Mouse (Mus musculus) embryonic facial prominence, embryonic 15.5 days (tissue): ENCODE measurements at regions not wholly inside any gene's neighbourhood (a gene's known extent, or its start where the extent isn't known, plus 50 kb on each side); places are given as distances from the start of the nearest gene placed in this dataset.

Source experiments
- ATAC-seq: fragments of 200-750 bp; cut with Nextera tagmentation; 2 replicates; pipeline ENCODE4 v1.8.0; 2017; ENCODE audit warnings: low read depth, moderate TSS enrichment; ENCODE audit not compliant: insufficient number of reproducible peaks, low FRiP score, low TSS enrichment
- H3K27ac ChIP-seq: fragments of 300-500 bp; sonication (generic); replicated peaks from 2 replicates; pipeline ENCODE4 v1.5.1; 2015; ENCODE audit warnings: mild to moderate bottlenecking, inconsistent platforms
- H3K27me3 ChIP-seq: fragments of 300-500 bp; sonication (generic); 2 replicates; pipeline ENCODE4 v1.6.1; 2015; ENCODE audit warnings: inconsistent platforms
- H3K36me3 ChIP-seq: fragments of 300-500 bp; sonication (generic); 2 replicates; pipeline ENCODE4 v1.6.1; 2015; ENCODE audit warnings: mild to moderate bottlenecking, inconsistent platforms
- H3K4me1 ChIP-seq: fragments of 300-500 bp; sonication (generic); 2 replicates; pipeline ENCODE4 v1.6.1; 2015; ENCODE audit warnings: inconsistent platforms
- H3K4me2 ChIP-seq: fragments of 300-500 bp; sonication (generic); replicated peaks from 2 replicates; pipeline ENCODE4 v1.6.1; 2015; ENCODE audit warnings: mild to moderate bottlenecking, inconsistent platforms
- H3K4me3 ChIP-seq: fragments of 300-500 bp; sonication (generic); replicated peaks from 2 replicates; pipeline ENCODE4 v1.5.1; 2015; ENCODE audit warnings: mild to moderate bottlenecking, inconsistent platforms
- H3K9ac ChIP-seq: fragments of 300-500 bp; sonication (generic); 2 replicates; pipeline ENCODE4 v1.6.1; 2015; ENCODE audit warnings: inconsistent platforms
- H3K9me3 ChIP-seq: fragments of 300-500 bp; sonication (generic); replicated peaks from 2 replicates; pipeline ENCODE4 v1.6.1; 2016; ENCODE audit warnings: inconsistent platforms
- WGBS: fragments of 180-500 bp; shearing (Covaris S2); methylation state at CpG from one replicate; pipeline ENCODE4 v1.1.7; 2015; 5-methylcytosine and 5-hydroxymethylcytosine counted together

- no peak overlapping the region for H3K4me3 ChIP-seq
- H3K4me1 ChIP-seq: no peaks in the 10 kb centered on the region
- no peak overlapping the region for H3K4me2 ChIP-seq
- ATAC-seq: no peak
- no peaks in the 10 kb centered on the region for H3K27me3 ChIP-seq
- H3K9ac ChIP-seq: no peak overlapping the region
- no peaks in the 10 kb centered on the region for H3K9me3 ChIP-seq
- H3K27ac ChIP-seq: no peak overlapping the region
- no peaks in the 10 kb centered on the region for H3K36me3 ChIP-seq
- 88% methylated on average over 6 of the region's 6 CpGs for WGBS
Measured at GRCm38 (mm10) chr9:85088556-85089338, 223.8 kb upstream of the Gm11114 start.

- H3K4me2 ChIP-seq: no peak overlapping the region
- WGBS: 79% methylated on average over 10 of the region's 10 CpGs
- no peaks in the 10 kb centered on the region for H3K27me3 ChIP-seq
- no peaks in the 10 kb centered on the region for H3K36me3 ChIP-seq
- no peaks in the 10 kb centered on the region for H3K9me3 ChIP-seq
- H3K27ac ChIP-seq: no peak overlapping the region
- ATAC-seq: no peak
- no peak overlapping the region for H3K9ac ChIP-seq
- H3K4me1 ChIP-seq: no peaks in the 10 kb centered on the region
- H3K4me3 ChIP-seq: no peak overlapping the region
Measured at GRCm38 (mm10) chr9:85090297-85090696, 222.3 kb upstream of the Gm11114 start.

GRCm38 (mm10) chr9:85095234-85095633 is 217.3 kb upstream of the Gm11114 start:
- no peak for ATAC-seq
- H3K9me3 ChIP-seq: no peaks in the 10 kb centered on the region
- H3K4me3 ChIP-seq: no peak overlapping the region
- no peaks in the 10 kb centered on the region for H3K4me1 ChIP-seq
- no peak overlapping the region for H3K4me2 ChIP-seq
- no peaks in the 10 kb centered on the region for H3K36me3 ChIP-seq
- no peaks in the 10 kb centered on the region for H3K27me3 ChIP-seq
- 84% methylated on average over 3 of the region's 3 CpGs for WGBS
- H3K9ac ChIP-seq: no peak overlapping the region
- H3K27ac ChIP-seq: no peak overlapping the region

GRCm38 (mm10) chr9:85096520-85096919 is 216.1 kb upstream of the Gm11114 start:
- Histone ChIP-seq H3K9me3 (no peaks in the 10 kb centered on the region), H3K4me2 (no peak overlapping the region), H3K4me1 (no peaks in the 10 kb centered on the region), H3K27me3 (no peaks in the 10 kb centered on the region), H3K36me3 (no peaks in the 10 kb centered on the region), H3K27ac (no peak overlapping the region), H3K4me3 (no peak overlapping the region), H3K9ac (no peak overlapping the region)
- no peak for ATAC-seq
- 61% methylated on average over 4 of the region's 4 CpGs for WGBS

- no peaks in the 10 kb centered on the region for H3K4me1 ChIP-seq
- no peaks in the 10 kb centered on the region for H3K27me3 ChIP-seq
- no peak overlapping the region for H3K27ac ChIP-seq
- H3K9ac ChIP-seq: no peak overlapping the region
- no peaks in the 10 kb centered on the region for H3K36me3 ChIP-seq
- no peaks in the 10 kb centered on the region for H3K9me3 ChIP-seq
- ATAC-seq: no peak
- no peak overlapping the region for H3K4me3 ChIP-seq
- WGBS: 79% methylated on average over 3 of the region's 3 CpGs
- H3K4me2 ChIP-seq: no peak overlapping the region
Measured at GRCm38 (mm10) chr9:85112928-85113327, 199.6 kb upstream of the Gm11114 start.

- no peak overlapping the region for H3K4me3 ChIP-seq
- no peak for ATAC-seq
Measured at GRCm38 (mm10) chr9:85114234-85114633, 198.3 kb upstream of the Gm11114 start.

GRCm38 (mm10) chr9:85120061-85120460 is 192.5 kb upstream of the Gm11114 start:
- Histone ChIP-seq H3K9ac (no peak overlapping the region), H3K36me3 (no peaks in the 10 kb centered on the region), H3K4me3 (no peak overlapping the region), H3K4me2 (no peak overlapping the region), H3K9me3 (no peaks in the 10 kb centered on the region), H3K4me1 (no peaks in the 10 kb centered on the region), H3K27ac (no peak overlapping the region), H3K27me3 (no peaks in the 10 kb centered on the region)
- 66% methylated on average over 1 of the region's 1 CpGs for WGBS
- ATAC-seq: no peak

More at GRCm38 (mm10) chr9:85114234-85114633, 198.3 kb upstream of the Gm11114 start:
- Histone ChIP-seq H3K27ac (no peak overlapping the region), H3K36me3 (no peaks in the 10 kb centered on the region), H3K4me2 (no peak overlapping the region), H3K9ac (no peak overlapping the region), H3K4me1 (no peaks in the 10 kb centered on the region), H3K27me3 (no peaks in the 10 kb centered on the region), H3K9me3 (no peaks in the 10 kb centered on the region)
- WGBS: 71% methylated on average over 2 of the region's 2 CpGs

GRCm38 (mm10) chr9:85121059-85121458 is 191.5 kb upstream of the Gm11114 start:
- no peak for ATAC-seq
- Histone ChIP-seq H3K9ac (no peak overlapping the region), H3K4me1 (no peaks in the 10 kb centered on the region), H3K4me2 (no peak overlapping the region), H3K27ac (no peak overlapping the region), H3K27me3 (no peaks in the 10 kb centered on the region), H3K9me3 (no peaks in the 10 kb centered on the region), H3K36me3 (no peaks in the 10 kb centered on the region), H3K4me3 (no peak overlapping the region)

- ATAC-seq: no peak
- Histone ChIP-seq H3K27me3 (no peaks in the 10 kb centered on the region), H3K36me3 (no peaks in the 10 kb centered on the region), H3K4me3 (no peak overlapping the region), H3K27ac (no peak overlapping the region), H3K4me2 (no peak overlapping the region), H3K9ac (no peak overlapping the region), H3K4me1 (no peaks in the 10 kb centered on the region), H3K9me3 (no peaks in the 10 kb centered on the region)
- WGBS: 61% methylated on average over 3 of the region's 3 CpGs
Measured at GRCm38 (mm10) chr9:85123706-85124105, 188.9 kb upstream of the Gm11114 start.

- H3K4me3 ChIP-seq: no peak overlapping the region
- no peaks in the 10 kb centered on the region for H3K9me3 ChIP-seq
- H3K9ac ChIP-seq: no peak overlapping the region
- H3K36me3 ChIP-seq: no peaks in the 10 kb centered on the region
- H3K27me3 ChIP-seq: no peaks in the 10 kb centered on the region
- no peak overlapping the region for H3K27ac ChIP-seq
- H3K4me1 ChIP-seq: no peaks in the 10 kb centered on the region
- WGBS: 66% methylated on average over 4 of the region's 4 CpGs
- H3K4me2 ChIP-seq: no peak overlapping the region
- ATAC-seq: no peak
Measured at GRCm38 (mm10) chr9:85125775-85126174, 186.8 kb upstream of the Gm11114 start.

GRCm38 (mm10) chr9:85126541-85126940 is 186.0 kb upstream of the Gm11114 start:
- WGBS: 68% methylated on average over 6 of the region's 6 CpGs
- H3K27ac ChIP-seq: no peak overlapping the region
- H3K9me3 ChIP-seq: no peaks in the 10 kb centered on the region
- ATAC-seq: no peak
- no peaks in the 10 kb centered on the region for H3K27me3 ChIP-seq
- H3K9ac ChIP-seq: no peak overlapping the region
- H3K4me3 ChIP-seq: no peak overlapping the region
- H3K36me3 ChIP-seq: no peaks in the 10 kb centered on the region
- no peak overlapping the region for H3K4me2 ChIP-seq
- H3K4me1 ChIP-seq: no peaks in the 10 kb centered on the region

- H3K9ac ChIP-seq: no peak overlapping the region
- ATAC-seq: no peak
- H3K4me3 ChIP-seq: no peak overlapping the region
- no peaks in the 10 kb centered on the region for H3K36me3 ChIP-seq
- H3K4me1 ChIP-seq: no peaks in the 10 kb centered on the region
- WGBS: 54% methylated on average over 4 of the region's 4 CpGs
- no peak overlapping the region for H3K4me2 ChIP-seq
- H3K27ac ChIP-seq: no peak overlapping the region
- H3K27me3 ChIP-seq: no peaks in the 10 kb centered on the region
- H3K9me3 ChIP-seq: no peaks in the 10 kb centered on the region
Measured at GRCm38 (mm10) chr9:85127107-85127506, 185.5 kb upstream of the Gm11114 start.
